Mouse (Mus musculus) embryonic facial prominence, embryonic 14.5 days (tissue): ENCODE measurements at regions not wholly inside any gene's neighbourhood (a gene's known extent, or its start where the extent isn't known, plus 50 kb on each side); places are given as distances from the start of the nearest gene placed in this dataset.

ENCODE experiments used
- ATAC-seq: fragments of 200-750 bp; cut with Nextera tagmentation; 2 replicates; pipeline ENCODE4 v1.8.0; 2017; ENCODE audit warnings: low read depth, moderate number of reproducible peaks, moderate TSS enrichment
- DNase-seq: peaks from one replicate; pipeline ENCODE4 v3.0.0-alpha.2; 2015; ENCODE audit warnings: low spot score
- H3K27ac ChIP-seq: fragments of 300-500 bp; sonication (generic); replicated peaks from 2 replicates; pipeline ENCODE4 v1.5.1; 2014; ENCODE audit warnings: low read depth, mild to moderate bottlenecking, low read length, moderate library complexity
- H3K27me3 ChIP-seq: fragments of 300-500 bp; sonication (generic); replicated peaks from 2 replicates; pipeline ENCODE4 v1.6.1; 2014; ENCODE audit warnings: low read length; ENCODE audit not compliant: control insufficient read depth, insufficient read depth
- H3K36me3 ChIP-seq: fragments of 300-500 bp; sonication (generic); 2 replicates; pipeline ENCODE4 v1.6.1; 2014; ENCODE audit warnings: low read length, mixed read lengths; ENCODE audit not compliant: control insufficient read depth, insufficient read depth
- H3K4me1 ChIP-seq: fragments of 300-500 bp; sonication (generic); 2 replicates; pipeline ENCODE4 v1.6.1; 2014; ENCODE audit warnings: antibody characterized with exemption, low read length; ENCODE audit not compliant: control insufficient read depth, insufficient read depth
- H3K4me2 ChIP-seq: fragments of 300-500 bp; sonication (generic); 2 replicates; pipeline ENCODE4 v1.6.1; 2014; ENCODE audit warnings: low read depth, mild to moderate bottlenecking, low read length, moderate library complexity, mixed read lengths
- H3K4me3 ChIP-seq: fragments of 300-500 bp; sonication (generic); 2 replicates; pipeline ENCODE4 v1.5.1; 2014; ENCODE audit warnings: low read depth, mild to moderate bottlenecking, low read length
- H3K9ac ChIP-seq: fragments of 300-500 bp; sonication (generic); 2 replicates; pipeline ENCODE4 v1.6.1; 2014; ENCODE audit warnings: low read depth, mild to moderate bottlenecking, low read length, moderate library complexity, mixed read lengths
- H3K9me3 ChIP-seq: fragments of 300-500 bp; sonication (generic); 2 replicates; pipeline ENCODE4 v1.6.1; 2016; ENCODE audit warnings: low read length; ENCODE audit not compliant: control insufficient read depth
- WGBS: fragments of 180-500 bp; shearing (Covaris S2); extraction: QIAGEN DNeasy Blood & Tissue Kit; methylation state at CpG from one replicate; pipeline ENCODE4 v1.1.7; 2014; 5-methylcytosine and 5-hydroxymethylcytosine counted together

DNA sequence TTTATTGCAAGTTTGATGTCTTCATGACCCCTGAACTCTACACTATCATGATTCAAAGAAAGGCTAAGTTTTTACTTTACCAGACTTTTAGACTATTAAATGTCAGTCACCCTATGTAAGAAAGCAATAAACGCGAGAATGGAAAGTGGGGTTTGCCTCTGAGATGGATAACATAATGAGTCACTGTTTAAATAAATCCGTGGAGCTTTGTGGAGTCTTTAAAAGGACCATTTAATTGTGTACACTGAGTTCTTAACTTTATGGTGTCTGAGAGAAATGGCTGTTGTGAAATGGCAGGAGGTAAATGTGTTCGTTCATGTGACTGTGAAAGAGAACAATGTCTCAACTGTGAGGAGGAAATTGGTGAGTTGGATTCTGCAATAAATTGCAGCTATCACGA is 122.2 kb upstream of the Myo3a start:
- Histone ChIP-seq H3K27ac (no peak overlapping the region), H3K4me1 (no peaks in the 10 kb centered on the region), H3K27me3 (no peaks in the 10 kb centered on the region), H3K9ac (no peak overlapping the region), H3K4me2 (no peak overlapping the region), H3K4me3 (no peak overlapping the region), H3K9me3 (no peaks in the 10 kb centered on the region), H3K36me3 (no peaks in the 10 kb centered on the region)
- WGBS = 36% methylated on average over 5 of the region's 5 CpGs
- no peak for DNase-seq
- no peak for ATAC-seq

DNA sequence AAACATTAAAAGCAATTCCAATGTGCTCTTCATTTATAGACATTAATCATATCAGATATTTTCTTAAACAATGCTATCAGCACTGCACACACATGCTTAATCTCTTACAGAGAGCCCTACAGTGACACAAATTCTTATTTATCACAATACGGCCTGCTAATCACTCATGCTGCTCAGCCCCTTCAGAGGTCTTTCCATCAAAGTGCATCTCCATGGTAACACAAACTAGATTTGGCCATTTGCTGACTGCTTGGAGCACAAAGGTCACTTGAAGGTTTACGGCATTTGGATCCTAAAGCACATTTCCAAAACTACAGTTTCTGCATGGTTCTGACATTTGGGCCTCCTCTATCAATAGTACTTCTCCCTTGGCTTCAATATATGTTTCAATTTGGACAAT is 77.6 kb upstream of the Myo3a start:
- H3K4me2 ChIP-seq = no peak overlapping the region
- no peak overlapping the region for H3K4me3 ChIP-seq
- no peak overlapping the region for H3K9ac ChIP-seq
- no peaks in the 10 kb centered on the region for H3K4me1 ChIP-seq
- H3K27me3 ChIP-seq = no peaks in the 10 kb centered on the region
- H3K9me3 ChIP-seq = no peaks in the 10 kb centered on the region
- ATAC-seq (no peak), DNase-seq (no peak)
- 41% methylated on average over 2 of the region's 2 CpGs for WGBS
- H3K27ac ChIP-seq = no peak overlapping the region
- H3K36me3 ChIP-seq = no peaks in the 10 kb centered on the region

DNA sequence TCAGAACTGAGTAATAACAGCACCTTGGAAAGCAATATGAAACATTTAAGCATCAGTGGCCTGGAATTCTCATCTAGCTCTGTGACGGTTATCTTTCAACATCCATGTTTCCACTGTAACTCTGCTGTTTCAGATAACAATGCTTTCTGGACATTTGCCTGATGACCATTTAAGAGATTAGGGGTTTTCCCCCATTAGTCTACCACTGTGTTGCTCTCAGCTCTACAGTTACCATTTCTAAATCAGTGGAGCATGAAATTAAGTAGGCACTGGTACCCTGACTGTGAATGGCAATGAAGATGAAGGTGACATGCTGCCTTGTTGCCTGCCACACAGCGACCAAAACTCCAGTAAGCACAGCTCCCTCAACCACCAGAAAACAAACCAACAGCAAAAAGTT is 70.7 kb upstream of the Myo3a start:
- 68% methylated on average over 2 of the region's 2 CpGs for WGBS
- H3K27ac ChIP-seq = no peak overlapping the region
- no peak overlapping the region for H3K4me2 ChIP-seq
- no peaks in the 10 kb centered on the region for H3K36me3 ChIP-seq
- no peaks in the 10 kb centered on the region for H3K9me3 ChIP-seq
- DNase-seq (no peak), ATAC-seq (no peak)
- H3K4me1 ChIP-seq = no peaks in the 10 kb centered on the region
- no peak overlapping the region for H3K9ac ChIP-seq
- H3K27me3 ChIP-seq = no peaks in the 10 kb centered on the region
- H3K4me3 ChIP-seq = no peak overlapping the region

DNA sequence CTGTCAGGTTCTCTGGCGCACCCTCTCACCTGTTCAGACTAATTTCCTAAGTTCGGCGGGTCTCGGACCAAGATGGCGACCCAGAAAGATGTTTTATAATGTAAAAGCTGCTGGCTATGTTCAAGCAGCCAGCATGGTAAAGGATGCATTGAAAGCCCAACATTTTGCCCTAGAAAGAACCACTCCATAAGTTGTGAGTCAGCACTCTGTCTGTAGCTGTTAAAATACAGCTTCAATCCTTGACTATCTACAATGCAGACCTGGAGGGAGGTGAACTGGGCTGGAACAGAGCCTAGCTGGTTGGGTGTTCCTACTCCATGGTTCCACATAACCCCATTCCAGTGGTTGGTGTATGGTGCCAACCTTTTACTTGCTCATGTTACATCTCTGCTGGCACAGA is 61.9 kb upstream of the Myo3a start:
- DNase-seq = no peak

DNA sequence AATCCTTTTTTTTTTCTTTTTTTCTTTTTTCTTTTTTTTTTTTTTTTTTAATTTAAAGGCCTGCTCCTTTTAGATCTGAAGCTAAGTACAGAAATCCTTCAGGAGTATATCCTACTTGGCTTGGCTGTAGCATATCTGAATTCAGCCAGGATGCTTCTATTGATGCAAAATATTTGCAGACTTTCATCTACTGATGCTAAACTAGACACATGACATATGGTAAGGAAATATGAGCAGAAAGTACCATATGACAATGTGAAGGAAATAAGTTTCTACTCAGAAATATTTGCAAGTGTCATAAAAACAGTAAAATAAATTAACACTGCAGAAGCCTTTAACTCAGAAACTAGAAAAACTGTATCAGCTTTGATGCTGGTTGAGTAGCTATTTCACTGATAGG is 61.4 kb upstream of the Myo3a start:
- no peaks in the 10 kb centered on the region for H3K9me3 ChIP-seq
- no peaks in the 10 kb centered on the region for H3K36me3 ChIP-seq
- H3K27ac ChIP-seq = no peak overlapping the region
- H3K4me3 ChIP-seq = no peak overlapping the region
- no peaks in the 10 kb centered on the region for H3K4me1 ChIP-seq
- no peaks in the 10 kb centered on the region for H3K27me3 ChIP-seq
- no peak overlapping the region for H3K9ac ChIP-seq
- no peak for DNase-seq
- H3K4me2 ChIP-seq = no peak overlapping the region
- no peak for ATAC-seq

More for the DNA sequence above, 61.9 kb upstream of the Myo3a start:
- Histone ChIP-seq H3K36me3 (no peaks in the 10 kb centered on the region), H3K9me3 (no peaks in the 10 kb centered on the region), H3K4me1 (no peaks in the 10 kb centered on the region), H3K4me3 (no peak overlapping the region), H3K9ac (no peak overlapping the region), H3K27ac (no peak overlapping the region), H3K27me3 (no peaks in the 10 kb centered on the region), H3K4me2 (no peak overlapping the region)
- no peak for ATAC-seq
- 100% methylated on average over 5 of the region's 5 CpGs for WGBS
